Mouse (Mus musculus) intestine, embryonic 16.5 days (tissue): ENCODE results near the gene Arhgdig. TPM values are rescaled to one million over a fixed set of nuclear protein-coding genes. Genes with fewer than 3 reads are reported as not detected.

Experiments
- ATAC-seq: fragments of 200-750 bp; cut with Nextera tagmentation; 2 replicates; pipeline ENCODE4 v1.8.0; 2017; ENCODE audit warnings: moderate TSS enrichment, moderate library complexity
- H3K27ac ChIP-seq: fragments of 300-500 bp; sonication (generic); 2 replicates; pipeline ENCODE4 v1.5.1; 2014; ENCODE audit warnings: mild to moderate bottlenecking, low read length
- H3K27me3 ChIP-seq: fragments of 300-500 bp; sonication (generic); replicated peaks from 2 replicates; pipeline ENCODE4 v1.6.1; 2014; ENCODE audit warnings: low read length, control low read depth, mixed read lengths; ENCODE audit not compliant: control insufficient read depth, insufficient read depth
- H3K36me3 ChIP-seq: fragments of 300-500 bp; sonication (generic); 2 replicates; pipeline ENCODE4 v1.6.1; 2014; ENCODE audit warnings: low read length, control low read depth; ENCODE audit not compliant: control insufficient read depth, insufficient read depth
- H3K4me1 ChIP-seq: fragments of 300-500 bp; sonication (generic); 2 replicates; pipeline ENCODE4 v1.6.1; 2014; ENCODE audit warnings: low read length, control low read depth, mixed read lengths; ENCODE audit not compliant: control insufficient read depth, insufficient read depth
- H3K4me2 ChIP-seq: fragments of 300-500 bp; sonication (generic); 2 replicates; pipeline ENCODE4 v1.6.1; 2014; ENCODE audit warnings: low read depth, low read length, control low read depth
- H3K4me3 ChIP-seq: fragments of 300-500 bp; sonication (generic); 2 replicates; pipeline ENCODE4 v1.5.1; 2014; ENCODE audit warnings: mild to moderate bottlenecking, low read length
- H3K9ac ChIP-seq: fragments of 300-500 bp; sonication (generic); 2 replicates; pipeline ENCODE4 v1.6.1; 2014; ENCODE audit warnings: low read depth, low read length
- H3K9me3 ChIP-seq: fragments of 300-500 bp; sonication (generic); 2 replicates; pipeline ENCODE4 v1.6.1; 2016; ENCODE audit warnings: low read length, control low read depth; ENCODE audit not compliant: control insufficient read depth
- WGBS: fragments of 180-500 bp; shearing (Covaris S2); extraction: QIAGEN DNeasy Blood & Tissue Kit; methylation state at CpG from one replicate; pipeline ENCODE4 v1.1.7; 2014; 5-methylcytosine and 5-hydroxymethylcytosine counted together
- polyA plus RNA-seq: library from polyadenylated mRNA; unstranded; fragments of >200 nt; fragmentation: Nextera tagmentation; extraction: Ambion mirVana; gene quantifications from 2 replicates; pipeline ENCODE4 v1.2.1, GENCODE M21; 2015

Arhgdig gene
- polyA plus RNA-seq, 1 experiment from 2014 or later: 14.8 TPM

DNA sequence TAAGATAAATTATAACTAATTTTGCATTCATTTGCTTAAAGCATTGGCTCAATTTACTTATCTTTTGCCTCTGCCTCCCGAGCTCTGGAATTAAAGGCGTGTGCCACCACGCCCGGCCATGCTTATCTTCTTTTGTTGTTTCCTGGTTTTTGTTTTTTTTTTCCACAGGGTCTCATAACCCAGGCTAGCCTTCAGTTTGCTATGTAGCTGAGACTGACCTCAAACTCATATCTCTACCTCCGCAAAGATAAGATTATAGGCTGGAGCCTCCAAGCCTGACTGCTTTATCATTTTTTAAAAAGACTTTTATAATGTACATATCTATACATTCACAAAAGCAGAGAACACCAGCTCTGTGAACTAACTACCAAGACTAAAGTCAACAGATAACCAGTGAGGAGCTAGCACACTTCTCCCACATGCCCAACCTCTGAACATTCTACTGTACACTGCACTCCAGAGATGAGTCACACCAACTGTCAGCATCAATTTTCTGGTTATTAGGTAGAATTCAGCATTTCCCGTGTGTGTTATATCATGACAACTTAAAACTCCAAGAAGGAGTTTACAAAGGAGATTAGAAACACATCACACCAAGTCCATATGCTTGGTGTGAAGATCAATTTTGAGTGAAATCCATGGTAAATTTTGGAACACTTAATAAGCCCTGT, 32.7 kb upstream of the Arhgdig start:
- H3K9ac ChIP-seq: no peak overlapping the region
- no peaks in the 10 kb centered on the region for H3K9me3 ChIP-seq
- no peaks in the 10 kb centered on the region for H3K27me3 ChIP-seq
- no peak overlapping the region for H3K4me3 ChIP-seq
- peak; percentile 39 for ATAC-seq
- 53% methylated on average over 6 of the region's 6 CpGs for WGBS
- H3K36me3 ChIP-seq: no peaks in the 10 kb centered on the region
- H3K4me1 ChIP-seq: peaks cover 19% of the 10 kb centered on the region; the same call in 1 of the 2 replicates
- H3K27ac ChIP-seq: peak overlapping the region; percentile 69
- no peak overlapping the region for H3K4me2 ChIP-seq

DNA sequence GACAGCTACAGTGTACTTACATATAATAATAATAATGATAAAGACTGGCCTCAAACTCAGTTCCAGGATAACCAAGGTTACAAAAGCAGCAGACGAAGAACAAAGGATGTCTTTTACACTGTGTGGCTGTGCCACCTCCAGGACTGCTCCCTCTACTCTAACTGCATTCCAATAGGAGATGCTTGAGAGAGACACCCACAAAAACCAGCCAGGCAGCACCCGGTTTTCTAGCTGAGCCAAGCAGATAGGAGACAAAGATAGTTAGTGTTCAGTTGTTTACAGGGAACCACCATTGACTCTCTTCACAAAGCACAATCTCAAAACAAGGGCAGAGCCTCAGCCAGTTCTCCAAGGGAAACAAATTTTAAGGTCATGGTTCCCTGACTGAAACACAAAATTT, 32.0 kb upstream of the Arhgdig start:
- Histone ChIP-seq H3K36me3 (no peaks in the 10 kb centered on the region), H3K27me3 (no peaks in the 10 kb centered on the region), H3K4me2 (0 out of 2 replicates have a peak overlapping the region, but pooled peaks have one; percentile 28), H3K9me3 (no peaks in the 10 kb centered on the region), H3K27ac (peak overlapping the region; percentile 74), H3K9ac (no peak overlapping the region), H3K4me1 (peaks cover 23% of the 10 kb centered on the region), H3K4me3 (no peak overlapping the region)
- 57% methylated on average over 2 of the region's 2 CpGs for WGBS
- ATAC-seq: no peak

DNA sequence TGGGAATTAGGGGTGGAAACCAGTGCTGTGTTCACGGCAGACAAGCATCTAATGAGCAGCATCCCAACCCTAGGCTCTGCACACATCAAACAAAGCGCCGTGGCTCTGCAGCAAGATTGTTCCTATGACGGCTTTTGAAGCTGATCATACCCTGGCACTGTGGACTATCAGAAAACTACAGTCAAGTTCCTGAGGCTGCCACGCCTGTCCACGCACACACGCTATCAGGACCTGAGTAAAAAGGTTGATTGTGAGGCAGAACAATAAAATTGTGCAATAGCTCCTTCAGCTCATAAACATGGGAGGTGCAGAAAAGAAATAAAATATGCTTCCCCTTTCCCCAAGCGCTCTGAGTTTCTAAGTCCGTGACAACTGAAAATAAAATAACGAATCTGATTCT, 30.1 kb upstream of the Arhgdig start:
- Histone ChIP-seq H3K9ac (no peak overlapping the region), H3K4me1 (peaks cover 18% of the 10 kb centered on the region), H3K27me3 (no peaks in the 10 kb centered on the region), H3K9me3 (no peaks in the 10 kb centered on the region), H3K4me2 (peak overlapping the region; percentile 30), H3K36me3 (no peaks in the 10 kb centered on the region), H3K4me3 (no peak overlapping the region), H3K27ac (peak overlapping the region; percentile 66)
- WGBS: 60% methylated on average over 10 of the region's 10 CpGs
- ATAC-seq: peak; percentile 84

DNA sequence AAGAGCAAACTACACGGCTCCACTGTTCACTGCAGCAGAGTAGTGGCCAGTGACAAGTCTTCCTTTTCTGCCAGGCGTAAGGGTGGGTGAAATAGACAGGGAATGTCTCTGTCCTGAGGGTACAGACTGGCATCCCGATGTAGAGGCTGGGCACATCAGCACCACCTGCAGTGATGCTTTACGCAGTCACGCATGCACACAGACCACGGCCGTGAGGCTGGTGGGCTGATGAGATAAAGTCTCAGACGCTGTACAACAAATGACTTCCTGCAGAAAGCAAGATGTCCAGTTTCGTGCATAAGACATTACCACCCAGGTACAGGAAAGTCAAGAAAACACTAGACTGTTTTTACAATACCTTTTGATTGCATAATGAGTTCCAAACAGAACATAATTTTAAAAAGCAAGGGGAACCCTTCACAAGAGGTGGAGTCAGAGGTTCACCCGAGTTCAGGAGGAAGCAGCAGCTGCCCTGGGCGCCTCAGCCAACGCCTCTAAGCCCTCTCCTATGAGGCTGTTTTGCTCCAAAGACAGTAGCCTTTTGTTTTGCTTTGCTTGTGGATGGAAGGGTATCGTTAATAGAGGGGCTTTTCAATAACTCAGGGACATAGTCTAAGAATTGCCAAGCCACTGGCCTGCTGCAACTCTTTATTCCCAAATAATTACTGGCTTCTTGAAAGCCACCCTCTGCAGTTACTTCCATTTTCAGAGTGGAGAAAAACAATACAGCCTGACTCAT, 27.7 kb upstream of the Arhgdig start:
- no peaks in the 10 kb centered on the region for H3K36me3 ChIP-seq
- no peaks in the 10 kb centered on the region for H3K27me3 ChIP-seq
- 0 out of 2 replicates have a peak overlapping the region, but pooled peaks have one; percentile 2 for H3K9ac ChIP-seq
- H3K9me3 ChIP-seq: no peaks in the 10 kb centered on the region
- H3K27ac ChIP-seq: peak overlapping the region; percentile 83
- peaks cover 18% of the 10 kb centered on the region for H3K4me1 ChIP-seq
- WGBS: 44% methylated on average over 13 of the region's 13 CpGs
- no peak for ATAC-seq
- H3K4me2 ChIP-seq: 0 out of 2 replicates have a peak overlapping the region, but pooled peaks have one; percentile 13
- no peak overlapping the region for H3K4me3 ChIP-seq

DNA sequence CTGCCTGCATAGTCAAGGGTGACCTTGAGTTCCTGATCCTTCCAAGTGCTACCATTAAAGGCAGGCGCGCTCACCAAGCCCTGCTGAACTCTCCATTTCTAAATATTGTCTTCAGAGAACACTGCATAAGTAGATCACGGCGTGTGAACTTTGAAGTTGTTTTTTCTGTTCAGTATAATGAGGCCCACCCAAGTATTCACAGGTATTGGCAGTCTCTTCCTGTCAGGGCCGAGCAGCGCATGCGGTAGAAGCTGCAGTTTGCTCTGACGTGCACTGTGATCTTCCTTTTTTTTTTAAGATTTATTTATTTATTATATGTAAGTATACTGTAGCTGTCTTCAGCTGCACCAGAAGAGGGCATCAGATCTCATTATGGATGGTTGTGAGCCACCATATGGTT, 26.8 kb upstream of the Arhgdig start:
- WGBS: 74% methylated on average over 8 of the region's 8 CpGs
- Histone ChIP-seq H3K4me2 (no peak overlapping the region), H3K4me1 (peaks cover 18% of the 10 kb centered on the region), H3K9ac (no peak overlapping the region), H3K27me3 (no peaks in the 10 kb centered on the region), H3K36me3 (no peaks in the 10 kb centered on the region), H3K27ac (no peak overlapping the region), H3K9me3 (no peaks in the 10 kb centered on the region), H3K4me3 (no peak overlapping the region)
- ATAC-seq: no peak

DNA sequence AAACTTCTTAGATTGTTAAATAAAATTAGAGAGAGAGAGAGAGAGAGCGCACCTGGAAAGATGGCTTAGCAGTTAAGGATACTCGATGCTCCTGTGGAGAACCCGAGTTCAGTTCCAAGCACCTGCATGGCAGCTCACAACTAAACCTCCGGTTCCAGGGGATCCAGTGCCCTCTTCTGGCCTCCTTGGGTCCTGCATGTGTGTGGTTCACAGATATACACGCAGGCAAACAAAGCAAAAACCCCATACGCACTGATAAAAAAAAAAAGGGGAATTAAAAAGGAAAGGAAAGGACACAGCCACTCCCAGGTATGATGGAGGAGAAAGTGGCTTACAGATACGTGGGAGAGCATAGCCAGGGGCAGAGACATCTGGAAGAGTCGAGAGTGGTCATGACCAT, 25.3 kb upstream of the Arhgdig start:
- no peaks in the 10 kb centered on the region for H3K9me3 ChIP-seq
- H3K4me1 ChIP-seq: peaks cover 18% of the 10 kb centered on the region
- no peaks in the 10 kb centered on the region for H3K27me3 ChIP-seq
- ATAC-seq: no peak
- H3K36me3 ChIP-seq: no peaks in the 10 kb centered on the region
- no peak overlapping the region for H3K27ac ChIP-seq
- no peak overlapping the region for H3K4me3 ChIP-seq
- no peak overlapping the region for H3K9ac ChIP-seq
- 77% methylated on average over 8 of the region's 8 CpGs for WGBS
- no peak overlapping the region for H3K4me2 ChIP-seq

DNA sequence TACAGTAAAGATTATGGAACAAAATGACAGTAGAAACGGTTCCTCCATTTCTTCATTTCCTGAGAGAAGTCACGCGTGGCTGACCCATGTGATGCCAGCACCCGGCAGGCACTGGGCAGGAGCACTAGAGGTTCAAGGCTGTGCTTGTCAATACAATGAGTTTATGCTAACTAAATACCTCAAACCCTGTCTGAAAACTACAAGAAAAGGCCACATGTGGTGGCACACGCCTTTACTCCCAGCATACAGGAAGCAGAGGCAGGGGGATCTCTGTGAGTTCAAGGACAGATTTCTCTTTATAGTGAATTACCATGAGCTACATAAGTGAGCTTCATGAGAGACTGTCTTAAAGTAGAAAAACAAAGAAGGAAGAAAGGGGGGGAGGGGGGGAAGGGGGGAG, 23.6 kb upstream of the Arhgdig start:
- Histone ChIP-seq H3K27ac (no peak overlapping the region), H3K9ac (no peak overlapping the region), H3K27me3 (no peaks in the 10 kb centered on the region), H3K4me2 (no peak overlapping the region), H3K9me3 (no peaks in the 10 kb centered on the region), H3K36me3 (no peaks in the 10 kb centered on the region), H3K4me1 (peaks cover 13% of the 10 kb centered on the region), H3K4me3 (no peak overlapping the region)
- WGBS: 89% methylated on average over 5 of the region's 5 CpGs
- ATAC-seq: no peak

DNA sequence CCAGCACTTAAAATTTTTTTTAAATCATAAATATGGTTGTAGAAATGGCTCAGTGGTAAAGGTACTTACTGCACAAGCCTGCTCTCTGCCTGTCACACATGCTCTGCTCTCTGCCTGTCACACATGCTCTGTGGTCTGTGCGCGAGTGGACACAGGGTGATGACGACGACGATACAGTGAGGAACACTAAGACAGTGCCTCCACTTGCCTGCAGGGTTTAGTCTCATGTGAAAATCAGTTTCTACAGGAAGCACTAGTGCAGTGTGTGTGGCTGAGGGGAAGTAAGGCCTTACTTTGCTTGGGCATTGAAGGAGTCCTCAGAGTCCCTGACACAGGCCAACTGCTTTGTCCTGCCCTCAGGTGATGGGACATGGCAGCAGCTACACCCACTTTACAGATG, 22.2 kb upstream of the Arhgdig start:
- Histone ChIP-seq H3K27me3 (no peaks in the 10 kb centered on the region), H3K27ac (no peak overlapping the region), H3K4me1 (peaks cover 8% of the 10 kb centered on the region; the same call in 1 of the 2 replicates), H3K4me3 (no peak overlapping the region), H3K9ac (no peak overlapping the region), H3K9me3 (no peaks in the 10 kb centered on the region), H3K36me3 (no peaks in the 10 kb centered on the region), H3K4me2 (no peak overlapping the region)
- ATAC-seq: no peak
- WGBS: 94% methylated on average over 5 of the region's 5 CpGs

DNA sequence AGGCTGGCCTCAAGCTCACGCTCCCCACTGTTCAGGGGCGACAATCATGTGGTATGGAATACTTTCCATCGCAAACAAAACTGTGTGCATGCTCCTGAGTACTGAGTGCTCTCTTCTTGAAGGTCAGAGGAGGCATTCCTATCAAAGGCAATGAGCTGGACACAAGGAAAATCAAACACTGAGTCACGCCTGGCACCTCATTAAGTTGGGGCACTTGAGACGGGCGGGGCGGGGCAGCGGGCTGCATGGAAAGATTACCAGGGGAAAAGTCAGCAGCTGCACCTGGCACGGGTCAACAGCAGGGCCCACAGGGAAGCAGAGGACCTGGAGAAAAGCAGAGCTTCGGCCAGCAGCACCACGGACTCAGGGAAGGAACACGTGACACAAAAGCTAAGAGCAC, 17.6 kb upstream of the Arhgdig start:
- peak; percentile 84 for ATAC-seq
- Histone ChIP-seq H3K27me3 (no peaks in the 10 kb centered on the region), H3K4me3 (no peak overlapping the region), H3K4me1 (peaks cover 9% of the 10 kb centered on the region; the same call in 1 of the 2 replicates), H3K4me2 (no peak overlapping the region), H3K27ac (peak overlapping the region; percentile 58; the same call in 1 of the 2 replicates), H3K9ac (no peak overlapping the region), H3K36me3 (no peaks in the 10 kb centered on the region), H3K9me3 (no peaks in the 10 kb centered on the region)
- 68% methylated on average over 12 of the region's 12 CpGs for WGBS
